Mouse (Mus musculus) limb, embryonic 14.5 days (tissue): ENCODE data around the gene Ccnk. TPM values are rescaled to one million over a fixed set of nuclear protein-coding genes. Genes with fewer than 3 reads are reported as not detected.

ENCODE experiments used
- ATAC-seq: fragments of 200-750 bp; cut with Nextera tagmentation; 2 replicates; pipeline ENCODE4 v1.8.0; 2017; ENCODE audit warnings: low read depth, moderate number of reproducible peaks, moderate TSS enrichment; ENCODE audit not compliant: low FRiP score
- DNase-seq: peaks from one replicate; pipeline ENCODE4 v3.0.0-alpha.2; 2015; ENCODE audit warnings: low spot score
- H3K27ac ChIP-seq: fragments of 300-500 bp; sonication (generic); replicated peaks from 2 replicates; pipeline ENCODE4 v1.5.1; 2014; ENCODE audit warnings: low read depth, mild to moderate bottlenecking, low read length, moderate library complexity, mixed read lengths
- H3K27me3 ChIP-seq: fragments of 300-500 bp; sonication (generic); 2 replicates; pipeline ENCODE4 v1.6.1; 2014; ENCODE audit warnings: low read length, mixed read lengths; ENCODE audit not compliant: control insufficient read depth, insufficient read depth
- H3K36me3 ChIP-seq: fragments of 300-500 bp; sonication (generic); 2 replicates; pipeline ENCODE4 v1.6.1; 2014; ENCODE audit warnings: mild to moderate bottlenecking, low read length, moderate library complexity, mixed read lengths; ENCODE audit not compliant: control insufficient read depth, insufficient read depth
- H3K4me1 ChIP-seq: fragments of 300-500 bp; sonication (generic); 2 replicates; pipeline ENCODE4 v1.6.1; 2014; ENCODE audit warnings: antibody characterized with exemption, low read length, mixed read lengths; ENCODE audit not compliant: control insufficient read depth, insufficient read depth
- H3K4me2 ChIP-seq: fragments of 300-500 bp; sonication (generic); replicated peaks from 2 replicates; pipeline ENCODE4 v1.6.1; 2014; ENCODE audit warnings: low read depth, mild to moderate bottlenecking, low read length, moderate library complexity; ENCODE audit not compliant: severe bottlenecking
- H3K4me3 ChIP-seq: fragments of 300-500 bp; sonication (generic); replicated peaks from 2 replicates; pipeline ENCODE4 v1.5.1; 2014; ENCODE audit warnings: low read length
- H3K9ac ChIP-seq: fragments of 300-500 bp; sonication (generic); 2 replicates; pipeline ENCODE4 v1.6.1; 2014; ENCODE audit warnings: mild to moderate bottlenecking, low read depth, low read length, moderate library complexity; ENCODE audit not compliant: severe bottlenecking
- H3K9me3 ChIP-seq: fragments of 300-500 bp; sonication (generic); 2 replicates; pipeline ENCODE4 v1.6.1; 2016; ENCODE audit warnings: low read length; ENCODE audit not compliant: control insufficient read depth
- POLR2A ChIP-seq: fragments of 200-500 bp; IDR thresholded peaks from 2 replicates; pipeline ENCODE4 v1.8.0; 2012; ENCODE audit warnings: inconsistent platforms, mild to moderate bottlenecking, moderate library complexity, borderline replicate concordance; ENCODE audit not compliant: insufficient read depth, insufficient read length; ENCODE audit errors: extremely low read depth
- WGBS: fragments of 180-500 bp; shearing (Covaris S2); extraction: QIAGEN DNeasy Blood & Tissue Kit; methylation state at CpG from one replicate; pipeline ENCODE4 v1.1.7; 2014; 5-methylcytosine and 5-hydroxymethylcytosine counted together
- polyA plus RNA-seq, 2 experiments: library from polyadenylated mRNA; depleted of rRNA in 1 of 2; stranded (reverse) in 1 of 2; unstranded in 1 of 2; fragments of >200 nt; fragmentation: Nextera tagmentation in 1 of 2; extraction: Ambion mirVana in 1 of 2; gene quantifications; 2 replicates each; pipeline versions ENCODE4 v1.2.1 to v1.2.3; 2012 to 2014

The Ccnk gene
- polyA plus RNA-seq (2012; rRNA removed): 37.7 and 46.2 TPM in 2 replicates
- polyA plus RNA-seq (2014; fragmentation: Nextera tagmentation; extraction: Ambion mirVana): 5.5 and 6.0 TPM in 2 replicates

DNA sequence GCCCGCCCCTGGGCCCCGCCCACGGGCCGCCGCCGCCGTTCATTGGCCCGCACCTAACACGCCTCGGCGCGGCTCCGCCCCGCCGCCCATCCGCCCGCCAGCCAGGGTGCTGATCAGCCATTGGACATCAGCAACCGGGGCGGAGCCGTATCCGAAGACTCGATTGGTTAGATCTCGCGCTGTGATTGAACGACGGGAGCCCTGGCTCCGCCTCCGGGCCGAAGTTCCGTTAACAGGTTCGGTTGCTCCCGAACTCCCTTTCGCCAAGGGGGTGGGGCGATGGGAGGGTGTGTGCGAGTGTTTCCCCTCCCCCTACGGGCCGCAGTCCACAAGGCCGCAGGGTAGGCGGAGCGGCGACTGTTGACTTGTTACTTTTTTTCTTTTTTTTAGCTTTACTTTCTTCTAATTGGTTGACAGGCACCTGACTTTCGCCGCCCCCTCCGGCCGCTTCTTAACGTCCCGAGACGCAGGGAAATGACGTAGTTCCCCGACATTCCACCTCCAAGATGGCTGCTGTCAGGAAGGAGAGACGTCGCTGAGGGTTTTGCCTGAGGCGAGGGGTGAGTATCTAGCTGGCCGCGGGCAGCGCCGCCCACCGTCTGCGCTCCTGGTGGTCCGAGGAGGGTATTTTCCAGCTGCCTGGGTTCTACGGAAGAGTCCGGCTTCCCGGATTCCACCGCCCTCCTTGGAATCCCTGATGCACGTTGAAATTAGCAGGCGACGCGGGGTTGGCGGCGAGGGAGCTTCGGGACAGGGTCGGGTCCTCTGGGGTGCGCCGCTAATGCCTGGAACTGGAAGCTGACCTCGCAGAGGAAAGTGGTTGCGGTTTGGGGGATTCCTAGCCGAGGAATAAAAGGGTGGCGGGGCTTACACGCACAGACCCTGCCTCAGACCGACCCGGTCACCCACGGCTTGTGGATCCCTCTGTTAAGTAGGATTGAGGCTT lies at the start of gene Ccnk:
Ccnk (plus strand) TSS at position 259 of the 946 bp plus-strand sequence.
- under 1% methylated on average over 66 of the region's 82 CpGs for WGBS
- peak within 1 kb of the TSS; percentile 93 for H3K9ac ChIP-seq
- DNase-seq (peak; percentile 100), ATAC-seq (peak; percentile 98)
- peak within 1 kb of the TSS; percentile 71 for H3K4me2 ChIP-seq
- H3K9me3 ChIP-seq: no peaks in the 10 kb centered on the region
- H3K4me1 ChIP-seq: peaks cover 26% of the 10 kb centered on the region
- peak within 1 kb of the TSS; percentile 100 for H3K4me3 ChIP-seq
- peaks cover 25% of the 10 kb centered on the region for H3K36me3 ChIP-seq
- H3K27me3 ChIP-seq: no peaks in the 10 kb centered on the region
- peak; percentile 79; the same call in 1 of the 2 replicates for TF ChIP-seq POLR2A
- H3K27ac ChIP-seq: peak within 1 kb of the TSS; percentile 83

DNA sequence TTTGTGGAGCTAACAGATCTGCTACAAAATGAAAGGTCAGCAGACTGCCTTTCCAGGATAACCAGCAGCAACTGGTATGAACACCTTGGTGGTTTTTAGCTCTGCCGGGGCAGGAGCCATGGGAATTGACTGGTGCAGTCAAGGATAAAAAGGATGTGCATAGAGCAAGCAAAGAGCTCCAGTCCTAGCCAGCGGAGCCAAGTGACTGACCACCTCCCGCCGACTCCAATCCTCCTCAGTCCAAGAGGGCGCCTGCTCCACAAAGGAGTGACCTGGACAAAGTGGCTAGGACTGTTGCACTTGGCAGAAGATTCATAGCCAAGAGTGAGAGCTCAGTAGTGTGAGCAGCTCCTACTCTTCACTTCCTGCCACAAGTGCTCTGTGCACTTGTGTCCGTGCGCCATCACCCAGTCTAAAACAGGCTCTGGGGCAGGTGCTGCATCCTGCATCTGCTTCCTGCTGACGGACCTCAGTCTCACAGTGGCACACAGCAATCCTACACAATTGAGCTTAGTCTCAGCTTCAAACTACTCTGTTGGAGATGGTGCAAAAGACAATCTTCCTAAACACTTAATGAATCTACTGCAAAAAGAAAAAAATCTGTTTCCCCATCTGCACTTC lies 46.8 kb upstream of the Ccnk start:
- peaks cover 47% of the 10 kb centered on the region for H3K36me3 ChIP-seq
- H3K4me3 ChIP-seq: no peak overlapping the region
- H3K27me3 ChIP-seq: no peaks in the 10 kb centered on the region
- no peaks in the 10 kb centered on the region for H3K9me3 ChIP-seq
- 85% methylated on average over 8 of the region's 8 CpGs for WGBS
- H3K27ac ChIP-seq: no peak overlapping the region
- ATAC-seq: no peak
- DNase-seq: no peak
- TF ChIP-seq POLR2A: no peak
- no peak overlapping the region for H3K4me2 ChIP-seq
- no peak overlapping the region for H3K9ac ChIP-seq
- no peaks in the 10 kb centered on the region; the same call in 1 of the 2 replicates for H3K4me1 ChIP-seq

DNA sequence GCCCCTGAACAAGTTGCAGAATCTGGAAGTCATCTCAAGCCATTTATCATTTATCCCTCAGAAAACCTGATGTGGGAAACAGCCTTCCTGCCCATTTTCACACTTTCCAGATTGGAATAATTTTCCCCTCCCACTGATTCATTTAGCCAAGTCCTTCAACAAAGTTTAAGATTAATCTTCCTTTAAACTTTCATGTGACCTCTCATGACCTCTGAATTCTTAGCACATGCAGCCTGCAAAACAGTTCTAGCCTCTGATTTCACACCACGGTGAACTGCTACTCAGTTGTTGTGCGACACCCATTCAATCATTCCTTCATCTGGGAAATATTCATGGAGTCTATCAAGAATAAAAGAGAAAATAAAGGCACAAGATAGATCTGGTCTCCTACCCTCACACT lies 46.2 kb upstream of the Ccnk start:
- no peaks in the 10 kb centered on the region for H3K9me3 ChIP-seq
- H3K36me3 ChIP-seq: peaks cover 51% of the 10 kb centered on the region
- 64% methylated on average over 2 of the region's 2 CpGs for WGBS
- no peak for TF ChIP-seq POLR2A
- no peak overlapping the region for H3K27ac ChIP-seq
- H3K27me3 ChIP-seq: no peaks in the 10 kb centered on the region
- ATAC-seq (no peak), DNase-seq (no peak)
- H3K4me1 ChIP-seq: no peaks in the 10 kb centered on the region; the same call in 1 of the 2 replicates
- no peak overlapping the region for H3K4me2 ChIP-seq
- H3K9ac ChIP-seq: no peak overlapping the region
- H3K4me3 ChIP-seq: no peak overlapping the region

DNA sequence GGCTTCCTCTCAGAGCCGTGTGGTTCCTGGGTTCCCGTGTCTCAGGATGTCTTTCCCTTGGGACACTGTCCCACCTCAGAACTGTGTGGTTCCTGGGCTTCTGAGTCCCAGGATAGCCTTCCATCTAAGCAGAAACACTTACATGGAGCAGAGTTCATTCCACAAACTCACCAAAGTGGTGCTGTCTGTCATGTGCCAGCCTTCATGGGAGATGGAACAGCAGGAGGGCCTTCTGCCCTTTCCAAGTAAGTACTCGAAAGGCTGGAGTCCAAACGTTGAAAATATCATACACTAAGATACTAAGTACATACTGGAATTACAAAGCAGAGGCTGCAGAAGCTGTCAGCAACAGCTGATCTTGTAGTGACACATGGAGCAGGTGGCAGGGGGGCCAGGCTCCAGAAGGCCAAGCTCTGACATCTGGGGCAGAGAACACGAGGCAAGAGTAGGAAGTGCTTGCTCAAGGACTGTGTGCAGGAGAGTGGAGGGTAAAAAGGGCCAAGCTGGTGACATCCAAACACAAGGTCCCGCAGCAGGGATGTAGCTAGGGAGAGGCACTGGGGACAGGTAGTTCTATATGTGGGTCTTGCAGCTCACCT lies 43.7 kb upstream of the Ccnk start:
- Histone ChIP-seq H3K36me3 (peaks cover 40% of the 10 kb centered on the region), H3K4me3 (no peak overlapping the region), H3K9me3 (no peaks in the 10 kb centered on the region), H3K27me3 (no peaks in the 10 kb centered on the region), H3K9ac (no peak overlapping the region), H3K4me2 (no peak overlapping the region), H3K27ac (no peak overlapping the region), H3K4me1 (no peaks in the 10 kb centered on the region; the same call in 1 of the 2 replicates)
- ATAC-seq (peak; percentile 63; the same call in 1 of the 2 replicates), DNase-seq (peak; percentile 13)
- WGBS: 78% methylated on average over 6 of the region's 6 CpGs
- no peak for TF ChIP-seq POLR2A
